Mouse (Mus musculus) hindbrain, embryonic 13.5 days (tissue): Measurements from ENCODE around the gene Cwc15. TPM values are rescaled to one million over a fixed set of nuclear protein-coding genes. Genes with fewer than 3 reads are reported as not detected.

ENCODE experiments used
- ATAC-seq: fragments of 200-750 bp; cut with Nextera tagmentation; 2 replicates; pipeline ENCODE4 v1.8.0; 2017; ENCODE audit warnings: moderate TSS enrichment; ENCODE audit not compliant: low FRiP score
- H3K27ac ChIP-seq: fragments of 300-500 bp; sonication (generic); 2 replicates; pipeline ENCODE4 v1.5.1; 2015; ENCODE audit warnings: inconsistent platforms, mild to moderate bottlenecking, moderate library complexity
- H3K27me3 ChIP-seq: fragments of 300-500 bp; sonication (generic); 2 replicates; pipeline ENCODE4 v1.6.1; 2015; ENCODE audit warnings: mild to moderate bottlenecking, inconsistent platforms
- H3K36me3 ChIP-seq: fragments of 300-500 bp; sonication (generic); 2 replicates; pipeline ENCODE4 v1.6.1; 2015; ENCODE audit warnings: mild to moderate bottlenecking, inconsistent platforms
- H3K4me1 ChIP-seq: fragments of 300-500 bp; sonication (generic); replicated peaks from 2 replicates; pipeline ENCODE4 v1.6.1; 2015; ENCODE audit warnings: inconsistent platforms
- H3K4me2 ChIP-seq: fragments of 300-500 bp; sonication (generic); 2 replicates; pipeline ENCODE4 v1.6.1; 2015; ENCODE audit warnings: inconsistent platforms, mild to moderate bottlenecking, moderate library complexity
- H3K4me3 ChIP-seq: fragments of 300-500 bp; sonication (generic); 2 replicates; pipeline ENCODE4 v1.5.1; 2015; ENCODE audit warnings: mild to moderate bottlenecking, inconsistent platforms
- H3K9ac ChIP-seq: fragments of 300-500 bp; sonication (generic); 2 replicates; pipeline ENCODE4 v1.6.1; 2015; ENCODE audit warnings: mild to moderate bottlenecking, inconsistent platforms
- H3K9me3 ChIP-seq: fragments of 300-500 bp; sonication (generic); 2 replicates; pipeline ENCODE4 v1.6.1; 2016; ENCODE audit warnings: inconsistent platforms
- WGBS: fragments of 180-500 bp; shearing (Covaris S2); methylation state at CpG from one replicate; pipeline ENCODE4 v1.1.7; 2015; 5-methylcytosine and 5-hydroxymethylcytosine counted together
- polyA plus RNA-seq: library from polyadenylated mRNA; unstranded; fragments of >200 nt; fragmentation: Nextera tagmentation; extraction: Ambion mirVana; gene quantifications from 2 replicates; pipeline ENCODE4 v1.2.1, GENCODE M21; 2015

Gene Cwc15
- polyA plus RNA-seq, 1 experiment from 2014 or later: 174 TPM

GRCm38 (mm10) chr9:14521695-14522094 is 21.3 kb downstream of the Cwc15 start:
- 70% methylated on average over 2 of the region's 2 CpGs for WGBS
- Histone ChIP-seq H3K27me3 (no peaks in the 10 kb centered on the region), H3K9ac (no peak overlapping the region), H3K9me3 (no peaks in the 10 kb centered on the region), H3K4me3 (no peak overlapping the region), H3K4me2 (no peak overlapping the region), H3K36me3 (no peaks in the 10 kb centered on the region), H3K4me1 (no peaks in the 10 kb centered on the region), H3K27ac (no peak overlapping the region)
- no peak for ATAC-seq

GRCm38 (mm10) chr9:14523408-14524043 is 23.1 kb downstream of the Cwc15 start:
- H3K9ac ChIP-seq: no peak overlapping the region

GRCm38 (mm10) chr9:14530004-14530403 is 29.6 kb downstream of the Cwc15 start:
- ATAC-seq: no peak

More at GRCm38 (mm10) chr9:14523408-14524043, 23.1 kb downstream of the Cwc15 start:
- Histone ChIP-seq H3K4me2 (no peak overlapping the region), H3K36me3 (no peaks in the 10 kb centered on the region), H3K27ac (no peak overlapping the region), H3K4me3 (no peak overlapping the region), H3K27me3 (no peaks in the 10 kb centered on the region), H3K4me1 (no peaks in the 10 kb centered on the region), H3K9me3 (no peaks in the 10 kb centered on the region)
- ATAC-seq: peak; percentile 84
- 15% methylated on average over 4 of the region's 4 CpGs for WGBS

GRCm38 (mm10) chr9:14532283-14532682 is 31.9 kb downstream of the Cwc15 start:
- Histone ChIP-seq H3K4me2 (no peak overlapping the region), H3K27ac (no peak overlapping the region), H3K36me3 (no peaks in the 10 kb centered on the region), H3K27me3 (no peaks in the 10 kb centered on the region), H3K4me3 (no peak overlapping the region), H3K9me3 (no peaks in the 10 kb centered on the region), H3K9ac (no peak overlapping the region), H3K4me1 (peaks cover 9% of the 10 kb centered on the region)
- 11% methylated on average over 3 of the region's 3 CpGs for WGBS
- ATAC-seq: peak; percentile 74; the same call in 1 of the 2 replicates

More at GRCm38 (mm10) chr9:14530004-14530403, 29.6 kb downstream of the Cwc15 start:
- Histone ChIP-seq H3K4me2 (no peak overlapping the region), H3K27me3 (no peaks in the 10 kb centered on the region), H3K4me3 (no peak overlapping the region), H3K4me1 (peaks cover 9% of the 10 kb centered on the region), H3K27ac (no peak overlapping the region), H3K9me3 (no peaks in the 10 kb centered on the region), H3K9ac (no peak overlapping the region), H3K36me3 (no peaks in the 10 kb centered on the region)
- 78% methylated on average over 5 of the region's 5 CpGs for WGBS

GRCm38 (mm10) chr9:14533659-14534058 is 33.2 kb downstream of the Cwc15 start:
- H3K9ac ChIP-seq: no peak overlapping the region
- H3K36me3 ChIP-seq: 0 out of 2 replicates have a peak, but pooled peaks cover 1% of the 10 kb centered on the region
- no peaks in the 10 kb centered on the region for H3K27me3 ChIP-seq
- 95% methylated on average over 2 of the region's 2 CpGs for WGBS
- peaks cover 9% of the 10 kb centered on the region for H3K4me1 ChIP-seq
- no peak overlapping the region for H3K27ac ChIP-seq
- no peaks in the 10 kb centered on the region for H3K9me3 ChIP-seq
- no peak overlapping the region for H3K4me3 ChIP-seq
- ATAC-seq: no peak
- no peak overlapping the region for H3K4me2 ChIP-seq

- Histone ChIP-seq H3K4me2 (no peak overlapping the region), H3K4me1 (peaks cover 9% of the 10 kb centered on the region), H3K4me3 (no peak overlapping the region), H3K27ac (no peak overlapping the region), H3K27me3 (no peaks in the 10 kb centered on the region), H3K9me3 (no peaks in the 10 kb centered on the region), H3K36me3 (peaks cover 13% of the 10 kb centered on the region), H3K9ac (no peak overlapping the region)
- peak; percentile 65; the same call in 1 of the 2 replicates for ATAC-seq
- 91% methylated on average over 9 of the region's 9 CpGs for WGBS
Measured at GRCm38 (mm10) chr9:14534833-14535456, 34.5 kb downstream of the Cwc15 start.

- H3K4me3 ChIP-seq: no peak overlapping the region
- H3K27ac ChIP-seq: no peak overlapping the region
- no peak for ATAC-seq
- H3K9me3 ChIP-seq: no peaks in the 10 kb centered on the region
- H3K9ac ChIP-seq: no peak overlapping the region
- H3K4me2 ChIP-seq: no peak overlapping the region
- no peaks in the 10 kb centered on the region for H3K27me3 ChIP-seq
- H3K36me3 ChIP-seq: peaks cover 89% of the 10 kb centered on the region
- WGBS: 58% methylated on average over 9 of the region's 9 CpGs
- no peaks in the 10 kb centered on the region for H3K4me1 ChIP-seq
Measured at GRCm38 (mm10) chr9:14544034-14544757, 43.8 kb downstream of the Cwc15 start.

- H3K4me2 ChIP-seq: no peak overlapping the region
- peaks cover 85% of the 10 kb centered on the region for H3K36me3 ChIP-seq
- no peak overlapping the region; the same call in 1 of the 2 replicates for H3K27ac ChIP-seq
- 0 out of 2 replicates have a peak, but pooled peaks have one; percentile 28 for ATAC-seq
- no peaks in the 10 kb centered on the region for H3K9me3 ChIP-seq
- H3K4me3 ChIP-seq: no peak overlapping the region
- no peaks in the 10 kb centered on the region for H3K27me3 ChIP-seq
- no peak overlapping the region for H3K9ac ChIP-seq
- no peaks in the 10 kb centered on the region for H3K4me1 ChIP-seq
- 77% methylated on average over 12 of the region's 12 CpGs for WGBS
Measured at GRCm38 (mm10) chr9:14547584-14548365, 47.4 kb downstream of the Cwc15 start.

GRCm38 (mm10) chr9:14548366-14548761 is 47.9 kb downstream of the Cwc15 start:
- peak; percentile 57; the same call in 1 of the 2 replicates for ATAC-seq
- Histone ChIP-seq H3K9me3 (no peaks in the 10 kb centered on the region), H3K4me2 (no peak overlapping the region), H3K4me3 (no peak overlapping the region), H3K9ac (no peak overlapping the region), H3K4me1 (no peaks in the 10 kb centered on the region), H3K36me3 (peaks cover 87% of the 10 kb centered on the region), H3K27ac (no peak overlapping the region), H3K27me3 (no peaks in the 10 kb centered on the region)
- 82% methylated on average over 11 of the region's 11 CpGs for WGBS

- 93% methylated on average over 10 of the region's 10 CpGs for WGBS
- Histone ChIP-seq H3K4me3 (no peak overlapping the region), H3K36me3 (peaks cover 92% of the 10 kb centered on the region), H3K9me3 (no peaks in the 10 kb centered on the region), H3K27me3 (no peaks in the 10 kb centered on the region), H3K27ac (no peak overlapping the region), H3K4me1 (no peaks in the 10 kb centered on the region), H3K9ac (no peak overlapping the region), H3K4me2 (no peak overlapping the region)
- no peak for ATAC-seq
Measured at GRCm38 (mm10) chr9:14558332-14558731, 57.9 kb downstream of the Cwc15 start.

- Histone ChIP-seq H3K9ac (0 out of 2 replicates have a peak overlapping the region, but pooled peaks have one; percentile 26), H3K4me3 (no peak overlapping the region), H3K4me1 (no peaks in the 10 kb centered on the region), H3K9me3 (no peaks in the 10 kb centered on the region), H3K27me3 (no peaks in the 10 kb centered on the region), H3K36me3 (peaks cover 92% of the 10 kb centered on the region), H3K27ac (no peak overlapping the region), H3K4me2 (no peak overlapping the region)
- ATAC-seq: no peak
- 89% methylated on average over 10 of the region's 10 CpGs for WGBS
Measured at GRCm38 (mm10) chr9:14559430-14559829, 59.0 kb downstream of the Cwc15 start.

- Histone ChIP-seq H3K27ac (no peak overlapping the region), H3K4me2 (no peak overlapping the region), H3K4me1 (no peaks in the 10 kb centered on the region), H3K27me3 (no peaks in the 10 kb centered on the region), H3K9me3 (no peaks in the 10 kb centered on the region), H3K4me3 (no peak overlapping the region), H3K9ac (0 out of 2 replicates have a peak overlapping the region, but pooled peaks have one; percentile 26), H3K36me3 (peaks cover 88% of the 10 kb centered on the region)
- no peak for ATAC-seq
- WGBS: 93% methylated on average over 9 of the region's 9 CpGs
Measured at GRCm38 (mm10) chr9:14559996-14560395, 59.6 kb downstream of the Cwc15 start.
